In genomic region chrX:73786364-73787224, GRCm38 (mm10) we compare ENCODE assay signal across 8 mouse cellular contexts. TPM values are rescaled to one million over a fixed set of nuclear protein-coding genes. Genes with fewer than 3 reads are reported as not detected.
A peak's percentile ranks its signal among the peaks of the same experiment; 100 is the strongest.
DNase-seq lines count a peak whose midpoint lies in the region; ATAC-seq lines count a peak whose summit lies in the region.

Gene Idh3g (minus strand): TSS chrX:73786897.
Gene Ssr4 (plus strand): TSS chrX:73787028.

- peaks cover 23% of the 10 kb centered on the region for H3K4me1 ChIP-seq in hindbrain, embryonic 14.5 days (replicated peaks; ENCODE audit: control insufficient read depth, insufficient read depth, low read length)

- H3K4me3 ChIP-seq in hindbrain, embryonic 14.5 days (replicated peaks; ENCODE audit: low read length): peak within 1 kb of the TSS; percentile 52

- H3K27ac ChIP-seq in hindbrain, embryonic 14.5 days: peak within 1 kb of the TSS; percentile 86

- peak; percentile 97 for ATAC-seq in hindbrain, embryonic 14.5 days (ENCODE audit: low FRiP score)

- H3K9me3 ChIP-seq in hindbrain, embryonic 14.5 days (ENCODE audit: control insufficient read depth, low read length): no peaks in the 10 kb centered on the region

- no peaks in the 10 kb centered on the region for H3K27me3 ChIP-seq in hindbrain, embryonic 14.5 days (ENCODE audit: control insufficient read depth, insufficient read depth, low read length)

- peaks cover 17% of the 10 kb centered on the region for H3K36me3 ChIP-seq in hindbrain, embryonic 14.5 days (replicated peaks; ENCODE audit: control insufficient read depth, insufficient read depth)

- 23% methylated on average over 50 of the region's 52 CpGs for WGBS in hindbrain, embryonic 14.5 days

- peak within 1 kb of the TSS; percentile 68 for H3K4me2 ChIP-seq in hindbrain, embryonic 14.5 days (replicated peaks)

- DNase-seq in R1 (ENCODE audit: low read depth, low spot score): peak; percentile 97
- peak; percentile 92 for DNase-seq in cerebellum, postnatal 25 days
- peak; percentile 85 for DNase-seq in frontal cortex, postnatal 25 days (ENCODE audit: low spot score in 2 of 2)
- peak; percentile 96 for DNase-seq in hindbrain, embryonic 14.5 days (ENCODE audit: low spot score)
- peak; percentile 91 to 93 for DNase-seq in layer of hippocampus, postnatal 36 days
- peak; percentile 96 for DNase-seq in lung, postnatal 36 days
- DNase-seq in retina, postnatal 1 day: peak; percentile 97
- peak; percentile 81 to 89 for DNase-seq in urinary bladder, adult 18-20 months (ENCODE audit: low spot score in 2 of 2)

- H3K9ac ChIP-seq in hindbrain, embryonic 14.5 days: peak within 1 kb of the TSS; percentile 71

RNA-seq across cellular contexts. Expression of gene Idh3g, which starts in this region (rescaled TPM):
- 260 TPM in 2 replicates for polyA plus RNA-seq in hindbrain, embryonic 14.5 days (2014; fragmentation: Nextera tagmentation; extraction: Ambion mirVana)
- total RNA-seq in layer of hippocampus, postnatal 36 days (2021): 100 to 1,000 TPM; 194 to 202 TPM

RNA-seq across cellular contexts. Expression of gene Ssr4, which starts in this region (rescaled TPM):
- 151 and 176 TPM in 2 replicates for polyA plus RNA-seq in hindbrain, embryonic 14.5 days (2014; fragmentation: Nextera tagmentation; extraction: Ambion mirVana)
- 10 to 100 TPM; 83.9 to 88.9 TPM for total RNA-seq in layer of hippocampus, postnatal 36 days (2021)

Comparison
In these comparisons a context has a peak if more than half of its experiments do, and no peak if none do; other contexts are left out.
1. Peak in every context shown above with its lines: DNase-seq, ATAC-seq, H3K4me3 ChIP-seq and H3K27ac ChIP-seq.